Mouse (Mus musculus): ENCODE measurements around the gene Cfap300. TPM values are rescaled to one million over a fixed set of nuclear protein-coding genes. Genes with fewer than 3 reads are reported as not detected.

Cfap300 gene
- polyA plus RNA-seq, 1 experiment: 12.8 TPM

- TF ChIP-seq POLR2A (IDR thresholded peaks at IDR 0.05; ENCODE audit: insufficient read depth, low read length) (no peak), EP300 (IDR thresholded peaks at IDR 0.05; ENCODE audit: insufficient read depth, low read depth, low read length) (no peak), CTCF (IDR thresholded peaks at IDR 0.05; ENCODE audit: low read depth, low read length) (no peak)
- no peaks in the 10 kb centered on the region for H3K36me3 ChIP-seq (ENCODE audit: control insufficient read depth, insufficient read depth, low read length, poor library complexity, severe bottlenecking)
- H3K9ac ChIP-seq (ENCODE audit: low read depth, poor library complexity, severe bottlenecking): 0 out of 2 replicates have a peak overlapping the region, but pooled peaks have one; percentile 11
- no peaks in the 10 kb centered on the region for H3K9me3 ChIP-seq (replicated peaks; ENCODE audit: control insufficient read depth, insufficient read depth, low read length, poor library complexity, severe bottlenecking)
- no peaks in the 10 kb centered on the region for H3K27me3 ChIP-seq (ENCODE audit: control insufficient read depth, insufficient read depth, low read length, poor library complexity, severe bottlenecking)
- H3K27ac ChIP-seq (ENCODE audit: insufficient read depth, low read length): peak overlapping the region; percentile 59
- no peaks in the 10 kb centered on the region for H3K4me1 ChIP-seq (ENCODE audit: control insufficient read depth, insufficient read depth, low read length)
- H3K4me3 ChIP-seq (ENCODE audit: low read depth, low read length): no peak overlapping the region
Measured at GRCm38 (mm10) chr9:8043044-8043387, 393 bp upstream of the Cfap300 start.

DNA sequence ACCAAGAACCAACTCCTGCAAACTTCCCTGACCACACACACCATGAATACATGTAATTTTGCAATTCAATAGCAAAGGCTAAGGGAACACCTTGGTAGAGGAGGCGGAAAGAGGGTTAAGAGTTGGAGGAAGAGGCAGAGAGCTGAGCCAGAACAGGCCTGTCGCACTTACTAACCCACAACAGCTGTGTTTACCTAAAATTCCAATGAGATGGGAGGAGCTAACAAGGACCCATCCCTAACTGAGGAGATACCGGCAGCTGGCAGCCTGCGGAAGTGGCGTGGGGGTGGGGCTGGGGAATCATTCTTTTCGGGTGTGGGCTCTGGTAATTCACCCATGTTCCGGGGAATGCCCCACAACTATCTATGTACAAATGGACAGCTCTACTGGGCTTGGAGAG is 7.1 kb downstream of the Cfap300 start:
- Histone ChIP-seq H3K9ac (ENCODE audit: low read depth, poor library complexity, severe bottlenecking) (no peak overlapping the region), H3K27me3 (ENCODE audit: control insufficient read depth, insufficient read depth, low read length, poor library complexity, severe bottlenecking) (no peaks in the 10 kb centered on the region), H3K36me3 (ENCODE audit: control insufficient read depth, insufficient read depth, low read length, poor library complexity, severe bottlenecking) (no peaks in the 10 kb centered on the region), H3K9me3 (replicated peaks; ENCODE audit: control insufficient read depth, insufficient read depth, low read length, poor library complexity, severe bottlenecking) (no peaks in the 10 kb centered on the region), H3K27ac (ENCODE audit: insufficient read depth, low read length) (peak overlapping the region; percentile 83), H3K4me3 (ENCODE audit: low read depth, low read length) (peak overlapping the region; percentile 48), H3K4me1 (ENCODE audit: control insufficient read depth, insufficient read depth, low read length) (no peaks in the 10 kb centered on the region)
- no peak for TF ChIP-seq CTCF (IDR thresholded peaks at IDR 0.05; ENCODE audit: low read depth, low read length)
- TF ChIP-seq POLR2A (IDR thresholded peaks at IDR 0.05; ENCODE audit: insufficient read depth, low read length): no peak
- TF ChIP-seq EP300 (IDR thresholded peaks at IDR 0.05; ENCODE audit: insufficient read depth, low read depth, low read length): peak; percentile 87

GRCm38 (mm10) chr9:8035091-8035490 is 7.5 kb downstream of the Cfap300 start:
- no peaks in the 10 kb centered on the region for H3K27me3 ChIP-seq (ENCODE audit: control insufficient read depth, insufficient read depth, low read length, poor library complexity, severe bottlenecking)
- H3K36me3 ChIP-seq (ENCODE audit: control insufficient read depth, insufficient read depth, low read length, poor library complexity, severe bottlenecking): no peaks in the 10 kb centered on the region
- no peak overlapping the region for H3K9ac ChIP-seq (ENCODE audit: low read depth, poor library complexity, severe bottlenecking)
- H3K4me1 ChIP-seq (ENCODE audit: control insufficient read depth, insufficient read depth, low read length): no peaks in the 10 kb centered on the region
- H3K4me3 ChIP-seq (ENCODE audit: low read depth, low read length): peak overlapping the region; percentile 48; the same call in 1 of the 2 replicates
- TF ChIP-seq EP300 (IDR thresholded peaks at IDR 0.05; ENCODE audit: insufficient read depth, low read depth, low read length) (no peak), CTCF (IDR thresholded peaks at IDR 0.05; ENCODE audit: low read depth, low read length) (no peak), POLR2A (IDR thresholded peaks at IDR 0.05; ENCODE audit: insufficient read depth, low read length) (no peak)
- H3K27ac ChIP-seq (ENCODE audit: insufficient read depth, low read length): peak overlapping the region; percentile 83
- no peaks in the 10 kb centered on the region for H3K9me3 ChIP-seq (replicated peaks; ENCODE audit: control insufficient read depth, insufficient read depth, low read length, poor library complexity, severe bottlenecking)

- Histone ChIP-seq H3K4me1 (ENCODE audit: control insufficient read depth, insufficient read depth, low read length) (no peaks in the 10 kb centered on the region), H3K4me3 (ENCODE audit: low read depth, low read length) (no peak overlapping the region), H3K9me3 (replicated peaks; ENCODE audit: control insufficient read depth, insufficient read depth, low read length, poor library complexity, severe bottlenecking) (no peaks in the 10 kb centered on the region), H3K27me3 (ENCODE audit: control insufficient read depth, insufficient read depth, low read length, poor library complexity, severe bottlenecking) (no peaks in the 10 kb centered on the region), H3K9ac (ENCODE audit: low read depth, poor library complexity, severe bottlenecking) (no peak overlapping the region), H3K27ac (ENCODE audit: insufficient read depth, low read length) (no peak overlapping the region), H3K36me3 (ENCODE audit: control insufficient read depth, insufficient read depth, low read length, poor library complexity, severe bottlenecking) (no peaks in the 10 kb centered on the region)
- no peak for TF ChIP-seq CTCF (IDR thresholded peaks at IDR 0.05; ENCODE audit: low read depth, low read length)
- no peak for TF ChIP-seq EP300 (IDR thresholded peaks at IDR 0.05; ENCODE audit: insufficient read depth, low read depth, low read length)
- no peak for TF ChIP-seq POLR2A (IDR thresholded peaks at IDR 0.05; ENCODE audit: insufficient read depth, low read length)
Measured at GRCm38 (mm10) chr9:8034143-8034542, 8.5 kb downstream of the Cfap300 start.

GRCm38 (mm10) chr9:8032847-8033246 is 9.8 kb downstream of the Cfap300 start:
- no peak for TF ChIP-seq EP300 (IDR thresholded peaks at IDR 0.05; ENCODE audit: insufficient read depth, low read depth, low read length)
- no peak for TF ChIP-seq CTCF (IDR thresholded peaks at IDR 0.05; ENCODE audit: low read depth, low read length)
- no peak for TF ChIP-seq POLR2A (IDR thresholded peaks at IDR 0.05; ENCODE audit: insufficient read depth, low read length)

GRCm38 (mm10) chr9:8018609-8019008 is 24.0 kb downstream of the Cfap300 start:
- no peak overlapping the region for H3K9ac ChIP-seq (ENCODE audit: low read depth, poor library complexity, severe bottlenecking)
- no peaks in the 10 kb centered on the region for H3K36me3 ChIP-seq (ENCODE audit: control insufficient read depth, insufficient read depth, low read length, poor library complexity, severe bottlenecking)
- no peak overlapping the region for H3K4me3 ChIP-seq (ENCODE audit: low read depth, low read length)
- H3K4me1 ChIP-seq (ENCODE audit: control insufficient read depth, insufficient read depth, low read length): no peaks in the 10 kb centered on the region
- H3K27ac ChIP-seq (ENCODE audit: insufficient read depth, low read length): no peak overlapping the region
- no peaks in the 10 kb centered on the region for H3K27me3 ChIP-seq (ENCODE audit: control insufficient read depth, insufficient read depth, low read length, poor library complexity, severe bottlenecking)
- H3K9me3 ChIP-seq (replicated peaks; ENCODE audit: control insufficient read depth, insufficient read depth, low read length, poor library complexity, severe bottlenecking): no peaks in the 10 kb centered on the region
- TF ChIP-seq CTCF (IDR thresholded peaks at IDR 0.05; ENCODE audit: low read depth, low read length) (no peak), POLR2A (IDR thresholded peaks at IDR 0.05; ENCODE audit: insufficient read depth, low read length) (no peak), EP300 (IDR thresholded peaks at IDR 0.05; ENCODE audit: insufficient read depth, low read depth, low read length) (no peak)

More at GRCm38 (mm10) chr9:8032847-8033246, 9.8 kb downstream of the Cfap300 start:
- no peak overlapping the region for H3K27ac ChIP-seq (ENCODE audit: insufficient read depth, low read length)
- no peaks in the 10 kb centered on the region for H3K9me3 ChIP-seq (replicated peaks; ENCODE audit: control insufficient read depth, insufficient read depth, low read length, poor library complexity, severe bottlenecking)
- no peak overlapping the region for H3K4me3 ChIP-seq (ENCODE audit: low read depth, low read length)
- no peaks in the 10 kb centered on the region for H3K36me3 ChIP-seq (ENCODE audit: control insufficient read depth, insufficient read depth, low read length, poor library complexity, severe bottlenecking)
- H3K4me1 ChIP-seq (ENCODE audit: control insufficient read depth, insufficient read depth, low read length): no peaks in the 10 kb centered on the region
- H3K27me3 ChIP-seq (ENCODE audit: control insufficient read depth, insufficient read depth, low read length, poor library complexity, severe bottlenecking): no peaks in the 10 kb centered on the region
- H3K9ac ChIP-seq (ENCODE audit: low read depth, poor library complexity, severe bottlenecking): no peak overlapping the region
